Mouse (Mus musculus): ENCODE data around the gene Dtx3. TPM values are rescaled to one million over a fixed set of nuclear protein-coding genes. Genes with fewer than 3 reads are reported as not detected.
"Not testable (repeated sequence)": the region's sequence is repeated elsewhere in the genome, so short reads cannot be mapped to it uniquely, and the experiment has no call there.

Gene Dtx3
- polyA plus RNA-seq, 1 experiment from 2014 or later, result 130 TPM

- no peak overlapping the region for H3K4me3 ChIP-seq (ENCODE audit: low read depth, low read length)
- WGBS, result 86% methylated on average over 9 of the region's 9 CpGs
- no peak overlapping the region for H3K27ac ChIP-seq (ENCODE audit: low read depth, low read length)
- ATAC-seq (ENCODE audit: low FRiP score) (no peak), DNase-seq (ENCODE audit: low spot score, missing footprints) (no peak)
- H3K9me3 ChIP-seq (ENCODE audit: control insufficient read depth, low read length), result no peaks in the 10 kb centered on the region
- no peaks in the 10 kb centered on the region for H3K36me3 ChIP-seq (ENCODE audit: control insufficient read depth, insufficient read depth, low read length)
- no peak overlapping the region for H3K9ac ChIP-seq (ENCODE audit: low read length)
- no peaks in the 10 kb centered on the region; the same call in 1 of the 2 replicates for H3K4me1 ChIP-seq (ENCODE audit: control insufficient read depth, insufficient read depth, low read length)
- H3K27me3 ChIP-seq (ENCODE audit: control insufficient read depth, insufficient read depth, low read length), result no peaks in the 10 kb centered on the region
- no peak overlapping the region for H3K4me2 ChIP-seq
Observed at GRCm38 (mm10) chr10:127160081-127160480, 35.4 kb downstream of the Dtx3 start.

GRCm38 (mm10) chr10:127158471-127158870 lies 37.1 kb downstream of the Dtx3 start:
- WGBS, result 63% methylated on average over 3 of the region's 3 CpGs
- no peak for ATAC-seq (ENCODE audit: low FRiP score)
- Histone ChIP-seq H3K4me1 (ENCODE audit: control insufficient read depth, insufficient read depth, low read length) (no peaks in the 10 kb centered on the region), H3K9me3 (ENCODE audit: control insufficient read depth, low read length) (no peaks in the 10 kb centered on the region), H3K4me3 (ENCODE audit: low read depth, low read length) (no peak overlapping the region), H3K27ac (ENCODE audit: low read depth, low read length) (no peak overlapping the region), H3K36me3 (ENCODE audit: control insufficient read depth, insufficient read depth, low read length) (no peaks in the 10 kb centered on the region), H3K27me3 (ENCODE audit: control insufficient read depth, insufficient read depth, low read length) (no peaks in the 10 kb centered on the region), H3K4me2 (no peak overlapping the region), H3K9ac (ENCODE audit: low read length) (no peak overlapping the region)
- DNase-seq (ENCODE audit: low spot score, missing footprints), result no peak

- H3K27ac ChIP-seq (ENCODE audit: low read depth, low read length), result no peak overlapping the region
- no peaks in the 10 kb centered on the region for H3K36me3 ChIP-seq (ENCODE audit: control insufficient read depth, insufficient read depth, low read length)
- WGBS, result 79% methylated on average over 1 of the region's 1 CpGs
- no peak for DNase-seq (ENCODE audit: low spot score, missing footprints)
- H3K4me2 ChIP-seq, result no peak overlapping the region
- H3K9ac ChIP-seq (ENCODE audit: low read length), result no peak overlapping the region
- H3K4me3 ChIP-seq (ENCODE audit: low read depth, low read length), result no peak overlapping the region
- no peaks in the 10 kb centered on the region for H3K27me3 ChIP-seq (ENCODE audit: control insufficient read depth, insufficient read depth, low read length)
- no peaks in the 10 kb centered on the region for H3K9me3 ChIP-seq (ENCODE audit: control insufficient read depth, low read length)
- ATAC-seq (ENCODE audit: low FRiP score), result no peak
- H3K4me1 ChIP-seq (ENCODE audit: control insufficient read depth, insufficient read depth, low read length), result no peaks in the 10 kb centered on the region
Observed at GRCm38 (mm10) chr10:127156511-127156910, 39.0 kb downstream of the Dtx3 start.

- no peak overlapping the region for H3K4me3 ChIP-seq (ENCODE audit: low read depth, low read length)
- no peaks in the 10 kb centered on the region for H3K9me3 ChIP-seq (ENCODE audit: control insufficient read depth, low read length)
- no peak for ATAC-seq (ENCODE audit: low FRiP score)
- no peaks in the 10 kb centered on the region for H3K4me1 ChIP-seq (ENCODE audit: control insufficient read depth, insufficient read depth, low read length)
- no peak overlapping the region for H3K9ac ChIP-seq (ENCODE audit: low read length)
- 93% methylated on average over 1 of the region's 1 CpGs for WGBS
- no peaks in the 10 kb centered on the region for H3K36me3 ChIP-seq (ENCODE audit: control insufficient read depth, insufficient read depth, low read length)
- no peak overlapping the region for H3K27ac ChIP-seq (ENCODE audit: low read depth, low read length)
- no peaks in the 10 kb centered on the region for H3K27me3 ChIP-seq (ENCODE audit: control insufficient read depth, insufficient read depth, low read length)
- no peak overlapping the region for H3K4me2 ChIP-seq
- DNase-seq (ENCODE audit: low spot score, missing footprints), result no peak
Observed at GRCm38 (mm10) chr10:127156089-127156488, 39.4 kb downstream of the Dtx3 start.

GRCm38 (mm10) chr10:127154652-127155051 lies 40.9 kb downstream of the Dtx3 start:
- Histone ChIP-seq H3K4me2 (no peak overlapping the region), H3K27me3 (ENCODE audit: control insufficient read depth, insufficient read depth, low read length) (no peaks in the 10 kb centered on the region), H3K4me3 (ENCODE audit: low read depth, low read length) (no peak overlapping the region), H3K9me3 (ENCODE audit: control insufficient read depth, low read length) (no peaks in the 10 kb centered on the region), H3K27ac (ENCODE audit: low read depth, low read length) (no peak overlapping the region), H3K4me1 (ENCODE audit: control insufficient read depth, insufficient read depth, low read length) (no peaks in the 10 kb centered on the region), H3K36me3 (ENCODE audit: control insufficient read depth, insufficient read depth, low read length) (no peaks in the 10 kb centered on the region), H3K9ac (ENCODE audit: low read length) (no peak overlapping the region)
- ATAC-seq (ENCODE audit: low FRiP score) (no peak), DNase-seq (ENCODE audit: low spot score, missing footprints) (no peak)
- whole genome bisulfite sequencing, result 91% methylated on average over 5 of the region's 5 CpGs

GRCm38 (mm10) chr10:127154241-127154640 lies 41.3 kb downstream of the Dtx3 start:
- Histone ChIP-seq H3K9ac (ENCODE audit: low read length) (no peak overlapping the region), H3K4me2 (no peak overlapping the region), H3K27me3 (ENCODE audit: control insufficient read depth, insufficient read depth, low read length) (no peaks in the 10 kb centered on the region), H3K27ac (ENCODE audit: low read depth, low read length) (no peak overlapping the region), H3K4me1 (ENCODE audit: control insufficient read depth, insufficient read depth, low read length) (no peaks in the 10 kb centered on the region), H3K36me3 (ENCODE audit: control insufficient read depth, insufficient read depth, low read length) (no peaks in the 10 kb centered on the region), H3K9me3 (ENCODE audit: control insufficient read depth, low read length) (no peaks in the 10 kb centered on the region), H3K4me3 (ENCODE audit: low read depth, low read length) (no peak overlapping the region)
- WGBS, result 92% methylated on average over 2 of the region's 2 CpGs
- ATAC-seq (ENCODE audit: low FRiP score) (no peak), DNase-seq (ENCODE audit: low spot score, missing footprints) (no peak)

- no peaks in the 10 kb centered on the region for H3K36me3 ChIP-seq (ENCODE audit: control insufficient read depth, insufficient read depth, low read length)
- H3K9ac ChIP-seq (ENCODE audit: low read length), result no peak overlapping the region
- WGBS, result 97% methylated on average over 7 of the region's 7 CpGs
- DNase-seq (ENCODE audit: low spot score, missing footprints) (no peak), ATAC-seq (ENCODE audit: low FRiP score) (no peak)
- no peaks in the 10 kb centered on the region for H3K4me1 ChIP-seq (ENCODE audit: control insufficient read depth, insufficient read depth, low read length)
- no peak overlapping the region for H3K27ac ChIP-seq (ENCODE audit: low read depth, low read length)
- no peak overlapping the region for H3K4me3 ChIP-seq (ENCODE audit: low read depth, low read length)
- no peaks in the 10 kb centered on the region for H3K9me3 ChIP-seq (ENCODE audit: control insufficient read depth, low read length)
- no peak overlapping the region for H3K4me2 ChIP-seq
- H3K27me3 ChIP-seq (ENCODE audit: control insufficient read depth, insufficient read depth, low read length), result no peaks in the 10 kb centered on the region
Observed at GRCm38 (mm10) chr10:127153323-127153722, 42.2 kb downstream of the Dtx3 start.

GRCm38 (mm10) chr10:127152556-127152955 lies 43.0 kb downstream of the Dtx3 start:
- not testable (repeated sequence) for ATAC-seq (ENCODE audit: low FRiP score); H3K4me2 ChIP-seq; H3K36me3 ChIP-seq (ENCODE audit: control insufficient read depth, insufficient read depth, low read length); H3K27ac ChIP-seq (ENCODE audit: low read depth, low read length); H3K4me1 ChIP-seq (ENCODE audit: control insufficient read depth, insufficient read depth, low read length); H3K9me3 ChIP-seq (ENCODE audit: control insufficient read depth, low read length); H3K9ac ChIP-seq (ENCODE audit: low read length); H3K27me3 ChIP-seq (ENCODE audit: control insufficient read depth, insufficient read depth, low read length); H3K4me3 ChIP-seq (ENCODE audit: low read depth, low read length); DNase-seq (ENCODE audit: low spot score, missing footprints)
- WGBS, result 87% methylated on average over 10 of the region's 10 CpGs

- 91% methylated on average over 3 of the region's 3 CpGs for WGBS
Observed at GRCm38 (mm10) chr10:127151233-127151632, 44.3 kb downstream of the Dtx3 start.

GRCm38 (mm10) chr10:127150471-127150872 lies 45.1 kb downstream of the Dtx3 start:
- H3K4me3 ChIP-seq (ENCODE audit: low read depth, low read length), result no peak overlapping the region
- no peaks in the 10 kb centered on the region for H3K9me3 ChIP-seq (ENCODE audit: control insufficient read depth, low read length)
- H3K4me2 ChIP-seq, result no peak overlapping the region
- H3K4me1 ChIP-seq (ENCODE audit: control insufficient read depth, insufficient read depth, low read length), result no peaks in the 10 kb centered on the region
- ATAC-seq (ENCODE audit: low FRiP score) (no peak), DNase-seq (ENCODE audit: low spot score, missing footprints) (no peak)
- H3K27ac ChIP-seq (ENCODE audit: low read depth, low read length), result no peak overlapping the region
- no peaks in the 10 kb centered on the region for H3K27me3 ChIP-seq (ENCODE audit: control insufficient read depth, insufficient read depth, low read length)
- 85% methylated on average over 4 of the region's 4 CpGs for WGBS
- no peaks in the 10 kb centered on the region for H3K36me3 ChIP-seq (ENCODE audit: control insufficient read depth, insufficient read depth, low read length)
- H3K9ac ChIP-seq (ENCODE audit: low read length), result no peak overlapping the region

More at GRCm38 (mm10) chr10:127151233-127151632, 44.3 kb downstream of the Dtx3 start:
- not testable (repeated sequence) for H3K27ac ChIP-seq (ENCODE audit: low read depth, low read length); H3K27me3 ChIP-seq (ENCODE audit: control insufficient read depth, insufficient read depth, low read length); ATAC-seq (ENCODE audit: low FRiP score); H3K4me1 ChIP-seq (ENCODE audit: control insufficient read depth, insufficient read depth, low read length); DNase-seq (ENCODE audit: low spot score, missing footprints); H3K9ac ChIP-seq (ENCODE audit: low read length); H3K36me3 ChIP-seq (ENCODE audit: control insufficient read depth, insufficient read depth, low read length); H3K4me2 ChIP-seq; H3K4me3 ChIP-seq (ENCODE audit: low read depth, low read length); H3K9me3 ChIP-seq (ENCODE audit: control insufficient read depth, low read length)
